Mouse (Mus musculus) T-helper 1 cell (primary cell): Measurements from ENCODE around the gene Il25.

Experiments used
- in situ Hi-C: fragments of 300-600 bp; cut with MboI, MseI; formaldehyde crosslinking; loops from one replicate; pipeline ENCODE4 v1.15.1; 2025; ENCODE audit warnings: high pct_unique_total_duplicates

The Il25 gene

GRCm38 (mm10) chr14:54932645-54933150 is at the start of gene Il25:
Gene Il25, plus strand, starts transcription at chr14:54932695.
- in situ Hi-C loops: no loop called here

GRCm38 (mm10) chr14:54883154-54884021 is 49.1 kb upstream of the Il25 start, which contains the start of the genes Bcl2l2 and Gm20521:
Gene Bcl2l2, plus strand, starts transcription at chr14:54883377.
Gene Gm20521, plus strand, starts transcription at chr14:54883441.
- in situ Hi-C loops: no loop called here

- in situ Hi-C loops: no loop called here
Observed at GRCm38 (mm10) chr14:54884022-54884712, 48.3 kb upstream of the Il25 start.

- in situ Hi-C loops: no loop called here
Observed at GRCm38 (mm10) chr14:54885309-54885708, 47.2 kb upstream of the Il25 start.

GRCm38 (mm10) chr14:54892200-54892599 is 40.3 kb upstream of the Il25 start, which contains the start of gene Pabpn1:
Gene Pabpn1, plus strand, starts transcription at chr14:54892500.
- in situ Hi-C loops: no loop called here

GRCm38 (mm10) chr14:54893651-54894181 is 38.8 kb upstream of the Il25 start:
- in situ Hi-C loops: no loop called here

- in situ Hi-C loops: no loop called here
Observed at GRCm38 (mm10) chr14:54894296-54895151, 38.0 kb upstream of the Il25 start.

- in situ Hi-C loops: no loop called here
Observed at GRCm38 (mm10) chr14:54897445-54897844, 35.0 kb upstream of the Il25 start.

- in situ Hi-C loops: no loop called here
Observed at GRCm38 (mm10) chr14:54900383-54900782, 32.1 kb upstream of the Il25 start.

- in situ Hi-C loops: no loop called here
Observed at GRCm38 (mm10) chr14:54903641-54904040, 28.9 kb upstream of the Il25 start.

GRCm38 (mm10) chr14:54908682-54909081 is 23.8 kb upstream of the Il25 start:
- in situ Hi-C loops: no loop called here

GRCm38 (mm10) chr14:54912109-54912850 is 20.2 kb upstream of the Il25 start:
- in situ Hi-C loops: no loop called here

GRCm38 (mm10) chr14:54912886-54913285 is 19.6 kb upstream of the Il25 start, which contains the start of gene Slc22a17:
Gene Slc22a17, minus strand, starts transcription at chr14:54913132.
- in situ Hi-C loops: no loop called here

GRCm38 (mm10) chr14:54913343-54913742 is 19.2 kb upstream of the Il25 start:
- in situ Hi-C loops: no loop called here

GRCm38 (mm10) chr14:54920076-54920685 is 12.3 kb upstream of the Il25 start:
- in situ Hi-C loops: loop anchor here (5.0 kb wide), 1 partner anchor 82 kb away; no protein-coding TSS in a partner anchor

- in situ Hi-C loops: loop anchor here (5.0 kb wide), 1 partner anchor 78 kb away; no protein-coding TSS in a partner anchor
Observed at GRCm38 (mm10) chr14:54924641-54925348, 7.7 kb upstream of the Il25 start.

GRCm38 (mm10) chr14:54925349-54926342 is 6.8 kb upstream of the Il25 start, which contains the start of gene Efs:
Gene Efs, minus strand, starts transcription at chr14:54926126.
- in situ Hi-C loops: no loop called here
